Mouse (Mus musculus) heart, postnatal 10 days (tissue): ENCODE measurements around the gene Fam43b. TPM values are rescaled to one million over a fixed set of nuclear protein-coding genes. Genes with fewer than 3 reads are reported as not detected.

ENCODE experiments used
- DNase-seq, 2 experiments: peaks; one replicate each; pipeline ENCODE4 v3.0.0; 2021
- intact Hi-C: fragments of 180-260 bp; cut with DNase I; formaldehyde crosslinking; loops from one replicate; pipeline ENCODE4 v1.15.1; 2025
- total RNA-seq, 2 experiments: library from RNA; stranded (reverse); gene quantifications; 2 replicates each; pipeline ENCODE4 v1.2.3; 2021

The Fam43b gene
- total RNA-seq, 2 experiments from 2014 or later, result not detected

DNA sequence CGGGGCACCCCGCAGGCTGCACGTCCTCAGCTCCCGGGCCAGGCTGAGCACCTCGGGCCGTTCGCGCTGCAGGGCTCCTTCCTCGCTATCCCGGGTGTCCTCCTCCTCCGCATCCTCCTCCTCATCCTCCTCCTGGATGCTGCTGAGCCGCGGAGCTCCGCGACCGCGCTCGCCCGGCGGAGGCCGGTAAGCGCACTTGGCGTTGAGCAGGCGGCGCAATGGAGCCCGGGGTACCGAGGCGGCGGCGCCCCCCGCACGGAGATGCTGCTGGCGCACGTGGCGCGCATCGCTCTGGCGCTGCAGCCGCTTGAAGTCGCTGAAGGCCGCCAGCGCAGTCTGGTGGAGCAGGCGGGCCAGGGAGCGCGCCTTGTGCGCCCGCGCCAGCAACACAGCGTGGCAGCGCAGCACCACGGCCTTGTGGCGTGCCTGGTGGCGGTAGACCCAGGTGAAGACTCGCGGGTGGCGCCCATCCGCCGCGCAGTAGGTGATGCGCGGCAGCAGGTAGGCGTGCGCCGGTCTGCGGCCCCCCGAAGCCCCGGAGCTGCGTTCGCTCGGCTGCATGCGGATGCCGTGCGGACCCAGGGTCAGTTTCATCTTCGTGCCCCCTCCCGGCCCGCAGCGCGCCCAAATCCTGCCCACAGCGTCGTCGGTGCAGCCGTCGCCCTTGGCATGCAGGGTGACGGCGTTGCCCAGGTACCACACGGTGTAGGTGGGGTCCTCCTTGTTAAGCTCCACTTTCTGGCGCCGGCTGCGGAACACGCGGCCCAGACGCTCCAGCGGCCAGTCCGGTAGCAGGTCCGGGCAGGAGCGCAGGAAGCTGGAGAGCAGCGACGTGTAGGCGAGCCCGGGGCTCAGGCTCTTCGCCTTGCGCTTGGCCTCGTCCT, 999 bp downstream of the Fam43b start:
- intact Hi-C loops, result no loop called here
- no peak for DNase-seq

- intact Hi-C loops, result no loop called here
- DNase-seq, result no peak
Observed at GRCm38 (mm10) chr4:138393703-138394102, 2.6 kb downstream of the Fam43b start.

DNA sequence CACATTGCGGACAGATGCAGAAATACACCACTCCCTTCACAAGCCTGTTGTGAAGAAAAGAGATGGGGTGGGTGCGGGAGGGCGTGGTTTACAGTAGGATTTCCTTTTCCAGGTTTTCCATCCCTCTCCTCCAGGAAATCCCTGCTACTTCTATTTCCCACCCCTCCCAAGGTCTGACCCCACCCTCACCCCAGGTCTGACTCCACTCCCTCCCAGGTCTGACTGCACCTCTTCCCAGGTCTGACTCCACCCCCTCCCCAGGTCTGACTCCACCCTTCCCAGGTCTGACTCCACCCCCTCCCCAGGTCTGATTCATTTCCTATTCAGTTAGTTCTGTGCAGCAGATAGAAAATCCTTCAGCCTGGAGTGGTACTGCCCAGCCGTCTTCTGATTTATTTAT, 12.5 kb downstream of the Fam43b start:
- intact Hi-C loops, result no loop called here
- no peak for DNase-seq

GRCm38 (mm10) chr4:138382462-138382861, 13.9 kb downstream of the Fam43b start:
- intact Hi-C loops, result no loop called here
- DNase-seq, result no peak

GRCm38 (mm10) chr4:138380132-138380689, 16.1 kb downstream of the Fam43b start:
- intact Hi-C loops, result no loop called here
- no peak for DNase-seq

DNA sequence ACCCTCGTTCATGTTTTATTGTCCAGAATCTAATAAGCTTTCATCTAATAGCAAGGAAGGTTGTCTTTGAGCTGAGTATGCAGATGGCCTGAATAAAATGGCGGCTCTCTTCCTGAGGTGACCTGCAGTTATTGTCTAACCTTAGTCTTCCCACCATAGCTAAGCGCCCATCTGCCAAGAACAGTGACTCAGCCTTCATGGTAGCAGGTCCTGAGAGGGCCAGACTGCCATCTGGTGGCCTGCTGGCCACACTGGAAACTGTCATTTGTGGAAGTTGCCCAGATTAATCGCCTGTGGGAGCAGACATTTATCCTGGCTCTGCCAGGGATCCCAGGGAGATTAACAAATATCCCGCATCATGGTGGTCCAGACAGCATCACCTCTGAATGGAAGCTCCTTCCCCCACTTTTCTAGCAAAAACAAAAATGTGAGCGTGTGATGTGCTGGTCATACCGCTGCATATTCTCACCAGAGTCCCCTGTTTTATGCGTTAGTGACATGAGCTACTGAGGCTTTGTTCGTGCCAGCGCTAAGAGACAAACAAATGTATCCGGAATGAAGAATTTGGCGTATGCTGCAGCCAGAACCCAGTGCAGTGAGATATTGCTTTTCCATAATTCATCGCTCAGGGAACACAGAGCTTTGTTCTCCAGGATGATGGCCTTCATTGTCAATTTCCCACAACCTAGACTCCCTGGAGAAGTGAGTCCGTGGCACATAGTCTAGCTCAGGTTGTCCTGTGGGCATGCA, 17.1 kb downstream of the Fam43b start:
- intact Hi-C loops, result loop anchor here (1.0 kb wide), 3 partner anchors 47 to 60 kb away; partner anchors contain the start of gene Pink1
- DNase-seq, result peak; percentile 77 to 86

DNA sequence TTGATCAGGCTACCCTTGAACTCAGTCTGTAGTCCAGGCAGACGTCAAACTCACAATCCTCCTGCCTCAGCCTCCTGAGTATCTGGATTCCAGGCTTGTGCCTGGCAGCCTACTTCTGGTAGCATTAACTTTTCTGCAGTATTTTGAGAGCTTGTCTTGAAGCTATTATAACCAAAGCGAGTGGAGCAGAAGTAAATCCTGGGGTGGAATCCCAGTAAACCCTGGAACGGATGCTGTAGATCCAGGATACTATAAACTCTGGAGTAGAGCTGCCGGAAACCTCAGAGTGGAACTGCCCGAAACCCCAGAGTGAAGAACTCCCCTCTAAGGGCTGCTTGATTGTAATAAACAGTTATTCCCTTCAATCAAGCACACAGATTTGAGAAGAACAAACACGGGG, 18.8 kb downstream of the Fam43b start:
- peak; percentile 53 to 77 for DNase-seq
- intact Hi-C loops, result no loop called here

- intact Hi-C loops, result no loop called here
- no peak for DNase-seq
Observed at GRCm38 (mm10) chr4:138375117-138375516, 21.2 kb downstream of the Fam43b start.

DNA sequence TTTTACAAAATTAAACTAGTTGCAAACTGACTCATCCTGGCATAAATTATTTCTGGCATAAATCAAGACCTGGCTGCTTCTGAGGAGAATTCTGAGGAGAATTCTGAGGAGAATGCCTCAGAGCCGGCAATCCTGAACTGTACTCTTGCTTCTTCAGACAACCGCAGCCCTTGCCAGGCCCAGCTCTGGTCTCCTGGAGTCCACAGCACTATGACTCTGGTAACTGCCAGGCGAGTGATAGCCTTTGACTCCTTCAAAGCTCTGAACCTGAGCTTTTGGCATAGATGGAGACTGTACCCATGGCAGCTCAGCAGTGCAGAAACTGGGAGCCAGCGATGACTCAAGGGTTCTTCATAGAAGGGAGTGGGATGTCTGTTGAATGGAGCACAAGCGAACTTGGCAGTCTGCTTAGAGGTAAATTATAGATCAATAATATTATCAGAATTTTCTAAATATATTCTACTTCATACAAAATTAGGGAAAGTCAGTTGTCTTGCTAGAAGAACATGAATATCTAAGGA, 25.3 kb downstream of the Fam43b start:
- intact Hi-C loops, result no loop called here
- DNase-seq, result no peak

DNA sequence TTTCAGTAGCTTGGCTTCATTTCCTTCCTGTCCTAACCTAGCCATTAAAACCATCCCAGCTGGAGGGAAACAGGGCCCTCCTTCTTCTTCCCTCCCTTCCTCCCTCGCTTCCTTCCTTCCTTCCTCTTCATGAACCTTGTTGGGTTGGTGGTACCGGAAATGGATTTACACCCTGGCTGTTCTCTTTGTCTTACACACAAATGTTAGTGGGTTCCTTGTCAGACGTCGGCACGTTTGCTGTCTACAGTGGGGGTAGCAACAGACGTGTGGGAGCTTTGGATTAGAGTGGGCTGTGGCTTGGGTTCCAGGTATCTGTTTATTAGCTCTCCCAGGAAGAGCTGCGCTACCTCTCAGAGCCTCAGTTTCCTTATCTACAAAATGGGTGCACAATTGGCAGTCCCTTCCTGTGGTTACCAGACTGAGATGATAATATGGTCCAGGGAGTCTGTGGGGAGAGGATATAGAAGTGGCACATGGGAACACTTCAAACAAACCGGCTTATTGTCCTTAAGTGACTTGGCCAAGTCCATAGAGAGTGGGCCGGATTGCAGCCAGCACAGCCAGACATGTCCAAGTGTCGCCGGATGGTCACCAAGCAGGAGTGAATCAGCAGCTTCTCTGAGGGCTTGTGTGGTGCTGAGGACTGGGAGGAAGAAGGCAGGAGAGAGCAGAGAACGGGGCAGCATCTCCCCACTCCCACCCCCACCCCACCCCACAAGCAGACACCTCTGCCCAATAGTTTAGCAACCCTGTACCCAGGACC, 27.6 kb downstream of the Fam43b start:
- intact Hi-C loops, result no loop called here
- peak; percentile 15 to 30 for DNase-seq

DNA sequence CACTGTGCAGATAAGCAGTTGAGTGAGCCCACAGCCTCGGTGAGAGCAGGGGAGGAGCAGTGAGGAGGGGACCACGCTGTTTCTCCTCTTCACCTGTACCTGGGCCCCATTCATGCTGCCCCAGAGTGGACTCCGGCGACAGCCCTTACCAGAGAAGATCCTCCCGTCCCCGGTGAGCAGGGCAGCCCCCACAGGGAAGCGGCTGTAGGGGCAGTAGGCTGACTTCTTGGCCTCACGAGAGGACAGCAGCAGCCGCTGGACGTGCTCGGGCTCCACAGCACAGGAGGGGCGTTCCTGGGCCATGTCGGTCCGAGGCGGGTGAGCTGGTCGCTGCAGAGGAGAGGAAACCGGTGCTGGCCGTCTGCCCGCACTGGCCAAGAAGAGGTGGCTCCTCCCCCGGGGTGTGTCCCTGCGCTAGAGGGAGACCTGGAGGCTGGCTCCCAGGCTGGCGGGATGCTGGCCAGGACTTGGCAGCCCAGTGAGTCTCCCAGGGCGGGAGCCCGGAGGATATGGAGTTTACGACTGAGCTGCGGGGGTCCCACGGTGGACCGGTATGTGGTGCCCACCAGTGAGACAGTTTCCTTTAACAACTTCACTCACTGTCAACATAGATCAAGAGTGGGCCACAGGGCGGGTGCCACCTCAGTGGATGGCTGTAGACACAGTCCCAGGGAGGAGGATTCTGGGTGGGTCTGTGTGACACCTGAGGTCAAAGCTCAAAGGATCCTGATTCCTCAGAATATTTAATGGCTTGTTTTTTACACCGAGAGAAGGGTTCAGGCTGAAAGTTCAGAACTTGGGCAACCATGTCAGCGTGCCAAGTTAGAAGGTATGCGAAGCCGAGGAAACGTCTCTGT, 28.5 kb downstream of the Fam43b start, which contains the start of gene Cda:
TSS of gene Cda (minus strand) at position 352 of the 857 bp plus-strand sequence.
- DNase-seq, result peak; percentile 88 to 89
- intact Hi-C loops, result no loop called here

DNA sequence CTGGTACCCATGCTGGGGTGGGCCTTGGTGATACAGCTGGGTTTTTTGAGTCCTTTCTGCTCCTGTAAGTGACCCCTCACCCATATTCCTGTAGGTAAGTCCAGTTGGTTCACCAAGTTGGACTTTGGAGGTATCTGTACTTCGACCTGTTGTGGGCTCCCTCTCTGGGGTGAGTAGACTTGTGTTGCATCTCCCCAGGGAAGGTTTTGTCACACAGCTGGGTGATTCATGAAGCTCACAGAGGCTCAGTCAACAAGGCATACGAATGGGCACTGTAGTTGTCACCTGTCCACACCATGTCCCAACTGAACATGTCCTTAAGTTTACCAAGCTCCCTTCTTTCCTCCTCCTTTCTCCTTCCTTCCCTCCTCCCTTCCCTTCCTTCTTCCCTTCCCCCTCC, 29.8 kb downstream of the Fam43b start:
- DNase-seq, result no peak
- intact Hi-C loops, result no loop called here

DNA sequence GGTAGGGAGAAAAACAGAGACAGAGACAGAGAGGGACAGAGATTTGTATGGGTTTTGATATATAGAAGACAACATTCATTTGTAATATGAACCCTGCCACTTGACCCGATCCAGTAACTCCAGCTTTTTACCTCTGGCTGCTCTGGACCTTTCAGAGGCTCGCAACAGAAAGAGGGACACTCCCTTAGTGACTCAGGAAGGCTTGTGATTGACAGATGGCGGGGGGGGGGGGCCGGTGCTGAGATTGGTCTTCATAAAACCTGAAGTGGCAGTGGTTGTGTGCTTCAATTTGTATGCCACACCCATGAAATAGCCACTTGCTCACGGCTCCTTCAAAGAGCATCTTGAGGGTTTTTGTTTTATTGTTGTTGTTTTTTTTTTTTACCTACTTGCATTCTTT, 32.8 kb downstream of the Fam43b start:
- intact Hi-C loops, result no loop called here

GRCm38 (mm10) chr4:138362883-138363282, 33.4 kb downstream of the Fam43b start:
- no peak for DNase-seq
- intact Hi-C loops, result no loop called here

More for the DNA sequence above, 32.8 kb downstream of the Fam43b start:
- no peak for DNase-seq

GRCm38 (mm10) chr4:138361370-138361821, 34.9 kb downstream of the Fam43b start:
- no peak for DNase-seq
- intact Hi-C loops, result no loop called here

GRCm38 (mm10) chr4:138358176-138358575, 38.2 kb downstream of the Fam43b start:
- no peak for DNase-seq
- intact Hi-C loops, result no loop called here

DNA sequence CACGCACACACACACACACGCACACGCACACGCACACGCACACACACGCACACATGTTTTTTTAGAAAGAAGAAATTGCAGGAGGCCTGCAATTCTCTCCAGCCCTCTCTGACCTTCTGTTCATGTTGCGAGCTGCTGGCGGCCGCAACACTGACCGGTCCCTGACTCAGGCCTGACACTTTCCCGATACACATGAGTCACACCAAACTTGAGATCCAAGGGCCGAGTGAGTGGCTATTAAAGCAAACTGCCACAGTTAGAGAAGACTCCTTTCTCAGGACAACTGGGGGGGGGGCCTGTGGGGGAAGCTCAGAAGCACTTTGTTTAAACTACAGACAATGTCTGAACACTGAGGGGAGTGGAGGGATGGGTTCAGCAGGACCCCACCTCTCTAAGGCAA, 39.8 kb downstream of the Fam43b start:
- intact Hi-C loops, result no loop called here
- no peak for DNase-seq

GRCm38 (mm10) chr4:138356141-138356540, 40.2 kb downstream of the Fam43b start:
- DNase-seq, result no peak
- intact Hi-C loops, result no loop called here

GRCm38 (mm10) chr4:138355496-138355895, 40.8 kb downstream of the Fam43b start:
- DNase-seq, result no peak
- intact Hi-C loops, result no loop called here
